Mouse (Mus musculus) intestine, embryonic 16.5 days (tissue): ENCODE data around the gene Tnr. TPM values are rescaled to one million over a fixed set of nuclear protein-coding genes. Genes with fewer than 3 reads are reported as not detected.

Experiments
- ATAC-seq: fragments of 200-750 bp; cut with Nextera tagmentation; 2 replicates; pipeline ENCODE4 v1.8.0; 2017; ENCODE audit warnings: moderate TSS enrichment, moderate library complexity
- H3K27ac ChIP-seq: fragments of 300-500 bp; sonication (generic); 2 replicates; pipeline ENCODE4 v1.5.1; 2014; ENCODE audit warnings: mild to moderate bottlenecking, low read length
- H3K27me3 ChIP-seq: fragments of 300-500 bp; sonication (generic); replicated peaks from 2 replicates; pipeline ENCODE4 v1.6.1; 2014; ENCODE audit warnings: low read length, control low read depth, mixed read lengths; ENCODE audit not compliant: control insufficient read depth, insufficient read depth
- H3K36me3 ChIP-seq: fragments of 300-500 bp; sonication (generic); 2 replicates; pipeline ENCODE4 v1.6.1; 2014; ENCODE audit warnings: low read length, control low read depth; ENCODE audit not compliant: control insufficient read depth, insufficient read depth
- H3K4me1 ChIP-seq: fragments of 300-500 bp; sonication (generic); 2 replicates; pipeline ENCODE4 v1.6.1; 2014; ENCODE audit warnings: low read length, control low read depth, mixed read lengths; ENCODE audit not compliant: control insufficient read depth, insufficient read depth
- H3K4me2 ChIP-seq: fragments of 300-500 bp; sonication (generic); 2 replicates; pipeline ENCODE4 v1.6.1; 2014; ENCODE audit warnings: low read depth, low read length, control low read depth
- H3K4me3 ChIP-seq: fragments of 300-500 bp; sonication (generic); 2 replicates; pipeline ENCODE4 v1.5.1; 2014; ENCODE audit warnings: mild to moderate bottlenecking, low read length
- H3K9ac ChIP-seq: fragments of 300-500 bp; sonication (generic); 2 replicates; pipeline ENCODE4 v1.6.1; 2014; ENCODE audit warnings: low read depth, low read length
- H3K9me3 ChIP-seq: fragments of 300-500 bp; sonication (generic); 2 replicates; pipeline ENCODE4 v1.6.1; 2016; ENCODE audit warnings: low read length, control low read depth; ENCODE audit not compliant: control insufficient read depth
- WGBS: fragments of 180-500 bp; shearing (Covaris S2); extraction: QIAGEN DNeasy Blood & Tissue Kit; methylation state at CpG from one replicate; pipeline ENCODE4 v1.1.7; 2014; 5-methylcytosine and 5-hydroxymethylcytosine counted together
- polyA plus RNA-seq: library from polyadenylated mRNA; unstranded; fragments of >200 nt; fragmentation: Nextera tagmentation; extraction: Ambion mirVana; gene quantifications from 2 replicates; pipeline ENCODE4 v1.2.1, GENCODE M21; 2015

Tnr gene
- polyA plus RNA-seq, 1 experiment from 2014 or later: 0.20 TPM

GRCm38 (mm10) chr1:159812820-159813411, 289.3 kb downstream of the Tnr start:
- Histone ChIP-seq H3K9ac (no peak overlapping the region), H3K27ac (no peak overlapping the region), H3K4me3 (no peak overlapping the region), H3K36me3 (no peaks in the 10 kb centered on the region), H3K9me3 (no peaks in the 10 kb centered on the region), H3K27me3 (no peaks in the 10 kb centered on the region), H3K4me1 (0 out of 2 replicates have a peak, but pooled peaks cover 4% of the 10 kb centered on the region), H3K4me2 (no peak overlapping the region)
- ATAC-seq: peak; percentile 72
- 12% methylated on average over 7 of the region's 8 CpGs for WGBS

GRCm38 (mm10) chr1:159814348-159814747, 290.8 kb downstream of the Tnr start:
- WGBS: 56% methylated on average over 3 of the region's 3 CpGs
- no peaks in the 10 kb centered on the region for H3K27me3 ChIP-seq
- no peak overlapping the region for H3K27ac ChIP-seq
- H3K9ac ChIP-seq: no peak overlapping the region
- no peak overlapping the region for H3K4me3 ChIP-seq
- no peak overlapping the region for H3K4me2 ChIP-seq
- no peaks in the 10 kb centered on the region for H3K36me3 ChIP-seq
- ATAC-seq: no peak
- no peaks in the 10 kb centered on the region for H3K9me3 ChIP-seq
- 0 out of 2 replicates have a peak, but pooled peaks cover 4% of the 10 kb centered on the region for H3K4me1 ChIP-seq

- Histone ChIP-seq H3K36me3 (no peaks in the 10 kb centered on the region), H3K4me3 (no peak overlapping the region), H3K27me3 (no peaks in the 10 kb centered on the region), H3K27ac (no peak overlapping the region), H3K9ac (no peak overlapping the region), H3K9me3 (no peaks in the 10 kb centered on the region), H3K4me1 (0 out of 2 replicates have a peak, but pooled peaks cover 4% of the 10 kb centered on the region), H3K4me2 (no peak overlapping the region)
- peak; percentile 72; the same call in 1 of the 2 replicates for ATAC-seq
- WGBS: 27% methylated on average over 8 of the region's 8 CpGs
Measured at GRCm38 (mm10) chr1:159816614-159817371, 293.2 kb downstream of the Tnr start.

DNA sequence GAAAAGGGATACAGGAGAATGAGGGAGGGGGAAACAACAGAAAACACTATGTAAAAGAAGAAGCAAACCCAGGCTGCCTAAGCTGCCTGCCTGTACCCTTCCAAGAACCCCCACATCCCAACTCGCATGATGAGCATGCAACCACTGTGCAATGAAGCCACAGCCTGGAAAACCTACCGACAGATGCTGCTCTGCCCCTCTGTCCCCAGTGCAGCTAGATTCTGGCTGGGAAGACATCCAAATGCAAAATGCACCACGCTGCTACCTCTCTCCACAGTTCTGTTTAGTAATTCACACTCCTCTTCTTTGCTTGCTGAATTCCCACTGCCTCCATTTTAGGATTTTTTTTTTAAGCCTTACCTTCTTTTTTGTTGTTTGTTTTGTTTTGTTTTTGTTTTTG, 295.9 kb downstream of the Tnr start:
- Histone ChIP-seq H3K9me3 (no peaks in the 10 kb centered on the region), H3K4me1 (0 out of 2 replicates have a peak, but pooled peaks cover 4% of the 10 kb centered on the region), H3K4me2 (no peak overlapping the region), H3K36me3 (no peaks in the 10 kb centered on the region), H3K27ac (no peak overlapping the region), H3K4me3 (no peak overlapping the region), H3K27me3 (no peaks in the 10 kb centered on the region), H3K9ac (no peak overlapping the region)
- ATAC-seq: no peak
- 39% methylated on average over 3 of the region's 3 CpGs for WGBS

GRCm38 (mm10) chr1:159822416-159822815, 298.8 kb downstream of the Tnr start:
- H3K27ac ChIP-seq: no peak overlapping the region
- no peak overlapping the region for H3K4me3 ChIP-seq
- H3K27me3 ChIP-seq: no peaks in the 10 kb centered on the region
- H3K4me1 ChIP-seq: no peaks in the 10 kb centered on the region
- H3K36me3 ChIP-seq: no peaks in the 10 kb centered on the region
- no peak overlapping the region for H3K4me2 ChIP-seq
- ATAC-seq: no peak
- no peak overlapping the region for H3K9ac ChIP-seq
- 41% methylated on average over 2 of the region's 2 CpGs for WGBS
- no peaks in the 10 kb centered on the region for H3K9me3 ChIP-seq

- no peaks in the 10 kb centered on the region for H3K4me1 ChIP-seq
- H3K36me3 ChIP-seq: no peaks in the 10 kb centered on the region
- H3K27me3 ChIP-seq: no peaks in the 10 kb centered on the region
- H3K9ac ChIP-seq: no peak overlapping the region
- no peak overlapping the region for H3K4me3 ChIP-seq
- no peak overlapping the region for H3K27ac ChIP-seq
- H3K9me3 ChIP-seq: no peaks in the 10 kb centered on the region
- no peak for ATAC-seq
- H3K4me2 ChIP-seq: no peak overlapping the region
- WGBS: 77% methylated on average over 2 of the region's 2 CpGs
Measured at GRCm38 (mm10) chr1:159828531-159828930, 305.0 kb downstream of the Tnr start.

GRCm38 (mm10) chr1:159833165-159833564, 309.6 kb downstream of the Tnr start:
- WGBS: 66% methylated on average over 2 of the region's 2 CpGs
- H3K27ac ChIP-seq: no peak overlapping the region
- no peaks in the 10 kb centered on the region for H3K4me1 ChIP-seq
- H3K9ac ChIP-seq: no peak overlapping the region
- H3K4me3 ChIP-seq: no peak overlapping the region
- H3K36me3 ChIP-seq: no peaks in the 10 kb centered on the region
- no peaks in the 10 kb centered on the region for H3K27me3 ChIP-seq
- no peaks in the 10 kb centered on the region for H3K9me3 ChIP-seq
- no peak overlapping the region for H3K4me2 ChIP-seq
- no peak for ATAC-seq

DNA sequence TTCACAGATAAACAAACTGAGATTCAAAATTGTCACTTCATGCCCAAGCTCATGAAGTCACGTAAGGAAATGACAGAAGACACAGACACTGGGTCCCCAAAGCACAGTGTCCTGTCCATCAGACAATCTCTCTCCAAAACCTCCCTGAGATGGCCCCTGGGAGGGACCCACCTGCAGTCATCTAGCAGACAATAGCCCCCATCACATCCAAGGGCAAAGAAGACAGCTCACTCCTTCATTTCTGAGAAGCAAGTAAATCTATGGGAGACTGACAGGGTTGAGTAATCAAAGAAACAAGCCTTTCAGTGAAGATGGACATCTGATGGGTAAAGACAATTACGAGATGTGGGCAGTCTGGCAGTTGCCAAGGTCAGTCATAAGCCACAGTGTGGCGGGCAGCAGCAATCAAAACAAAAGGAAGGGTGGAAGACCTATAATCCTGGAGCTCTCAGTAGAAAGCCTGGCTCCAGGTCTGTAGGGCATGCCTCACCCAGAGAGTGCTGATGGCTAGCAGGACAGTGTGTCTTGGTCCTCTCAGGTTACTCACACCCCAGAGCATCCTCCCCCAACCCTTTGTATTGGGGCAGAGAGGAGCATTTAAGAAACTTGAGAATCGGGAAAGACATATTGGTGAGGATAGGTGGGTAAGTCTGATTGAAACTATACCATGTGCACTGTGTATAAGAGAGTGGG, 310.2 kb downstream of the Tnr start:
- ATAC-seq: no peak
- Histone ChIP-seq H3K27ac (no peak overlapping the region), H3K4me1 (no peaks in the 10 kb centered on the region), H3K4me3 (no peak overlapping the region), H3K36me3 (no peaks in the 10 kb centered on the region), H3K9me3 (no peaks in the 10 kb centered on the region), H3K4me2 (no peak overlapping the region), H3K27me3 (no peaks in the 10 kb centered on the region), H3K9ac (no peak overlapping the region)
- WGBS: 61% methylated on average over 4 of the region's 4 CpGs

- ATAC-seq: no peak
- WGBS: 22% methylated on average over 4 of the region's 4 CpGs
- H3K27me3 ChIP-seq: no peaks in the 10 kb centered on the region
- H3K4me1 ChIP-seq: no peaks in the 10 kb centered on the region
- no peak overlapping the region for H3K27ac ChIP-seq
- no peak overlapping the region for H3K4me2 ChIP-seq
- no peak overlapping the region for H3K9ac ChIP-seq
- no peaks in the 10 kb centered on the region for H3K36me3 ChIP-seq
- H3K4me3 ChIP-seq: no peak overlapping the region
- H3K9me3 ChIP-seq: no peaks in the 10 kb centered on the region
Measured at GRCm38 (mm10) chr1:159835126-159835525, 311.6 kb downstream of the Tnr start.
